Mouse (Mus musculus): Measurements from ENCODE around the gene Lta. TPM values are rescaled to one million over a fixed set of nuclear protein-coding genes. Genes with fewer than 3 reads are reported as not detected.

Lta gene
- polyA plus RNA-seq, 1 experiment from 2014 or later: 0.06 TPM

DNA sequence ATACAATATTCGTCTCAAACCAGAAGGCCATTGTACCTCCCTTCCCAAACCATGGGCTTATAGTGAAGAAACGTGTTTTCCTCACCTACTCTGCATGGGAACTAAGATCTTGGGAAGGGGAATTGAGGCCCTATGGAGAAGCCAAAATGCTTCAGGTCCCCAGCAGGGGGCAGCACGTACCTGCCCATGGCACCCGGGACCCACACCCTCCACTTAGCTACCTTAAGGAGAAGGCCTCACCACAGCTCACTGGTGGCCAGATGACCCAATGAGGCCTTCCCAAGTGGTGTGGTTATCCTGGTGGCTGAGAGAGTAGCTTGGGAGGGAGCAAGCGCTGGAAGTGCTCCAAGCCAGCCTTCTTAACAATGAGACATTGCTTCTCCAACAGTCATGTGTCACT lies 26.6 kb downstream of the Lta start:
- no peaks in the 10 kb centered on the region for H3K27me3 ChIP-seq
- no peaks in the 10 kb centered on the region for H3K36me3 ChIP-seq (replicated peaks)
- H3K9me3 ChIP-seq (replicated peaks): no peaks in the 10 kb centered on the region
- 4% methylated on average over 5 of the region's 5 CpGs for WGBS (ENCODE audit: insufficient replicate concordance)
- no peak overlapping the region for H3K27ac ChIP-seq (replicated peaks)
- no peak overlapping the region for H3K4me2 ChIP-seq
- H3K4me3 ChIP-seq (replicated peaks): no peak overlapping the region
- peak; percentile 54; the same call in 1 of the 2 replicates for ATAC-seq (ENCODE audit: insufficient read depth)
- H3K9ac ChIP-seq: no peak overlapping the region
- H3K4me1 ChIP-seq (replicated peaks): no peaks in the 10 kb centered on the region; the same call in 1 of the 2 replicates

DNA sequence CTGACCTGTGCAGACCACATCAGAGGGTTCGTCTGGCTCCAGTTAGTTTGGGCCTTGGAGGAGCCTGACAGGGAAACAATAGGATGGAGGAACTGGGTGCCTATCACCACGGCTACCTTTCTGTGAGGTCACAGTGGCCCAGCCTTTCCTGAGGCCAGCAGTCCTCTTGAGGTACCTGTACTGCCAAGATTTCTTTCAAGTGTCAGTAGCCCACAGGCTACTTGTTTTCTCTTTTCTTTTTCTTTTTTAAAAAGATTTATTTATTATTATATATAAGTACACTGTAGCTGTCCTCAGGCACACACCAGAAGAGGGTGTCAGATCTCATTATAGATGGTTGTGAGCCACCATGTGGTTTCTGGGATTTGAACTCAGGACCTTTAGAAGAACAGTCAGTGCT lies 29.2 kb downstream of the Lta start, which contains the start of gene Aif1:
Gene Aif1, minus strand, starts transcription at position 101 of the 400 bp plus-strand sequence.
- Histone ChIP-seq H3K36me3 (replicated peaks) (no peaks in the 10 kb centered on the region), H3K9me3 (replicated peaks) (no peaks in the 10 kb centered on the region), H3K4me2 (no peak within 1 kb of the TSS), H3K27me3 (no peaks in the 10 kb centered on the region), H3K4me3 (replicated peaks) (no peak within 1 kb of the TSS), H3K27ac (replicated peaks) (no peak within 1 kb of the TSS), H3K9ac (no peak within 1 kb of the TSS), H3K4me1 (replicated peaks) (no peaks in the 10 kb centered on the region; the same call in 1 of the 2 replicates)
- 39% methylated on average over 2 of the region's 2 CpGs for WGBS (ENCODE audit: insufficient replicate concordance)
- no peak for ATAC-seq (ENCODE audit: insufficient read depth)

DNA sequence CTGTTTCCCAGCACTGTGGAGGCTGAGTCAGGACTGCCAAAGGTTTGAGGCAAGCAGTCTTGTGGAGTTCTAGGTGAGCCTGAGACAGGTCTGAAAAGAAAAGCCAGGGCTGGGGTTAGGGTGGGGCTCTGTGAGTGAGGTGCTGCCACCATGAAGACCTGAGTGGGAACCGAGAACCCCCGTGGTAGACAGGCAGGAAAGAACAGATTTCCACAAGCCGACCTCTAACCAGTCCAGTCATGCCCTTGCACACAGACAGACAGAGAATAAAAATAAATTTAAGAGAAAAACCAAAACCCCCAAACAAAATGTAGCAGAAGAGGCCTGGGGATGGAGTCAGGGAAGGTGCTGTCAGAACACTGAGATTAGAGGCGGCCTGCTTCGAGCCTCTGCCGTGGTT lies 29.8 kb downstream of the Lta start:
- Histone ChIP-seq H3K36me3 (replicated peaks) (no peaks in the 10 kb centered on the region), H3K4me3 (replicated peaks) (no peak overlapping the region), H3K4me1 (replicated peaks) (no peaks in the 10 kb centered on the region; the same call in 1 of the 2 replicates), H3K9me3 (replicated peaks) (no peaks in the 10 kb centered on the region), H3K9ac (no peak overlapping the region), H3K4me2 (no peak overlapping the region), H3K27ac (replicated peaks) (no peak overlapping the region), H3K27me3 (no peaks in the 10 kb centered on the region)
- WGBS (ENCODE audit: insufficient replicate concordance): 65% methylated on average over 6 of the region's 6 CpGs
- ATAC-seq (ENCODE audit: insufficient read depth): no peak

DNA sequence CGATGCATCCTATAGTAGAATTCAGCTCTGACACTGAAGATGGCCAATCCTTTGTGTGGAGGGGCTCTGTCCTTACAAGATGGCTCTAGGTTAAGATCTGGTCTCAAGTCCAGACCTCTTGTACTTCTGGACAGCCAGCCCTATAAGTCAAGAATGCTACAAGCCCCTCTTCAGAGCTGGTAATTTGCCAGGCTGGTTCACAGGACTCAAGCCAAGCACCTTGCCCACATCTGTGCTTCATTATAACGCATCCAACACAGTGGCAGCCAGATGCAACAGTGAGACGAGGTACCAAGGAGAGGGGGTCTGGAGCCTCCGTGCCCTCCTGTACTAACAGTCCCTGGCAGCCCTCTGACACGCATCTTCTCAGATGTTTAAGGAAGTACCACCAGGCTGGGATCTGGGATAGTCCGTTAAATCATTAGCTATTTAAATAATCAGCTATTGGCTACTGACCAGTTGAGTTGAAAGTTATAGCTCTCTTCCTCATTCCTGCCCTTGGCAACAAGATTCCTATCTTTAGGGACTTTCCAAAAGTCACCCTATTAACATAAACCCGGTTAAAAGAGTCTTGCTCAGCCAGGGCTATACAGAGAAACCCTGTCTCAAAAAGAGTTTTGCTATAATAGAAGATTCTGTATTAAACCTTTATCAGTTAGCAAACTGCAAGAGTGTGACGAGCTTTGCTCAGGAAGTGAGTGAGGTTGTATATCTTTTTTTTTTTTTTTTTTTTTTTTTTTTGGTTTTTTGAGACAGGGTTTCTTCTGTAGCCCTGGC lies 30.8 kb downstream of the Lta start:
- ATAC-seq (ENCODE audit: insufficient read depth): no peak
- Histone ChIP-seq H3K27ac (replicated peaks) (no peak overlapping the region), H3K36me3 (replicated peaks) (no peaks in the 10 kb centered on the region), H3K9me3 (replicated peaks) (no peaks in the 10 kb centered on the region), H3K9ac (no peak overlapping the region), H3K4me1 (replicated peaks) (no peaks in the 10 kb centered on the region; the same call in 1 of the 2 replicates), H3K4me2 (no peak overlapping the region), H3K4me3 (replicated peaks) (no peak overlapping the region), H3K27me3 (no peaks in the 10 kb centered on the region)
- WGBS (ENCODE audit: insufficient replicate concordance): 50% methylated on average over 8 of the region's 8 CpGs

DNA sequence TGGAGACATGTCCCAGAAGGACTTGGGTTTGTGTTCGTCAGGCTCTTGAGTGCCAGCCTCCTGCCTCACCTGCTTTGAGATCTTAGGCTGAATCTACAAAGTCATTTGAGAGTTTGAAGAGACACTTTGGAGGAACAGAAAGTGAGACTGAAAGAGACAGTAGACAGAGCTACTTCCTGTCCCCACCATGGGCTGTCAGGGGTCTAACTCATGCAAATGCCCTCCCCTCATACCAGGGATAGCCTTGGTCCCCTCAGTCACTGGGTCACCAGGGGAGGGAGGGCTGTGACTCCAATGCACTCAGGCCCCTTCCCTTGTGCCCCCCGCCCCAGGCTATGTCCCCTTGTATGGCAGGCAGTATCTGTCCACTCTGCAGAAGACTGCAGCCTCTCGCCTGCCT lies 31.8 kb downstream of the Lta start:
- no peak for ATAC-seq (ENCODE audit: insufficient read depth)
- Histone ChIP-seq H3K36me3 (replicated peaks) (no peaks in the 10 kb centered on the region), H3K9me3 (replicated peaks) (no peaks in the 10 kb centered on the region), H3K4me2 (no peak overlapping the region), H3K4me3 (replicated peaks) (no peak overlapping the region), H3K9ac (no peak overlapping the region), H3K27ac (replicated peaks) (no peak overlapping the region), H3K27me3 (no peaks in the 10 kb centered on the region), H3K4me1 (replicated peaks) (no peaks in the 10 kb centered on the region; the same call in 1 of the 2 replicates)
- WGBS (ENCODE audit: insufficient replicate concordance): 45% methylated on average over 3 of the region's 3 CpGs

DNA sequence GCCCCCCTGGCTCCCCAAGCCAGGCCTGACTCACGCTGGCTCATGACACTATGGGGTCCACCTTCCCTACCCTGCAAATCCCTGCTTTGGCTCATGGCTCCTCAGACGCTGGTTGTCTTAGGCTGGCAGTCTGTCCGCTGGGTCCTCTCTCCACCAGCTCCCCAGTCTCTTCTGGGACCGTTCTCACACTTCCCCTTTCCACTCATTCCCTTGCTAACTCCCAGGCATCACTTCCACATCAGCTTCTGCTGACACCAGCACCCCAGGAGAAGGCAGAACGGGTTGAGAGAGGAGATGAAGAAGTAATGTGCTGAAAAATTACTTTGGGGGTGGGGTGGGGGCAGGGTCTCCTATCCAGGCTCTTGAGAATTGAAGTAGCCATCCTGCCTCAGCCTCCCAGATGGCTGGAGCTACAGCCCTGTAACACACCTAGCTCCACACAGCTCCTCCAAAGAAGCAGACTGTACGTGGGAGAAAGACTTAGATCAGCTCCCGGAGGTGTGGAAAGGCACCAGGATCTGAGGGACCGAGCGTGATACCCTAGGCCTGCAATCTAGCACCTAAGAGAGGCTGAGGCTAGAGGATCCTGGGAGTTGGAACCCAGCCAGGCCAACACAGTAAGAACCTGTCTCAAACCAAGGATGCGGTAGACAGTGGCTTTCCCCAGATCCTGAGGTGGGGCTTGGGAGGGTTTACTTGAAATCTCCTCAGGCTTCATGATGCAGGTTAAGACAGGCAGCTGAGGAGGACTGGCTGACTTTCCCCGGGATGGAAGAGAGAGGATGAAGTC lies 32.5 kb downstream of the Lta start:
- no peak for ATAC-seq (ENCODE audit: insufficient read depth)
- no peaks in the 10 kb centered on the region for H3K9me3 ChIP-seq (replicated peaks)
- no peak overlapping the region for H3K4me2 ChIP-seq
- no peak overlapping the region for H3K27ac ChIP-seq (replicated peaks)
- H3K36me3 ChIP-seq (replicated peaks): no peaks in the 10 kb centered on the region
- 56% methylated on average over 11 of the region's 11 CpGs for WGBS (ENCODE audit: insufficient replicate concordance)
- H3K4me1 ChIP-seq (replicated peaks): no peaks in the 10 kb centered on the region; the same call in 1 of the 2 replicates
- H3K4me3 ChIP-seq (replicated peaks): 0 out of 2 replicates have a peak overlapping the region, but pooled peaks have one; percentile 7
- H3K9ac ChIP-seq: no peak overlapping the region
- H3K27me3 ChIP-seq: no peaks in the 10 kb centered on the region

DNA sequence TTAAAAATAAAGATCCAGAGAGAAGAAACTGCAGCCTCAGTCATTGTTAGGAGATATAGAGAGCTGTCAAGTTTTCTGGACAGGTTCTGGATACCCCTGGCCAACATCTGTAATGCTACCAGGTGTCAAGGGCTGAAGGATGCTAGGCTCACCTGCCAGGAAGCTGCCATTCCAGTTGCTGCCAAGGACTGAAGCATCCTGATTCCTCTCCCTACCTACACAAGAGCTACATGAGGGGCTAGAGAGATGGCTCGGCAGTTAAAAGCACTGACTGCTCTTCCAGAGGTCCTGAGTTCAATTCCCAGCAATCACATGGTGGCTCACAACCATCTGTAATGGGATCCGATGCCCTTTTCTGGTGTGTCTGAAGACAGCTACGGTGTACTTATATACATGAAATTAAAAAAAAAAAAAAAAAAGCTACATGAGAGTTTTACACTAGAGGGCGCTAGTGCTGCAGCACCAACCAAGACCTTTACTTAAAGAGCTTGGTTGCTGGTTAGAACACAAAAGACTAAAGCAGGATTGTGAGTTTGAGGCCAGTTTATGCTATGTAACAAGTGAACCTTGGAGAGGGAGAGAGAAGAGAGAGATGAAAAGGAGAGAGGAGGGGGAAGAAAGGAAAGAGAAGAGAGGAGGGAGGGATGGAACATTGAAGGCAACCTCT lies 36.5 kb downstream of the Lta start:
- no peak for ATAC-seq (ENCODE audit: insufficient read depth)
- Histone ChIP-seq H3K4me3 (replicated peaks) (no peak overlapping the region), H3K9ac (no peak overlapping the region), H3K9me3 (replicated peaks) (no peaks in the 10 kb centered on the region), H3K27ac (replicated peaks) (no peak overlapping the region), H3K4me1 (replicated peaks) (peaks cover 15% of the 10 kb centered on the region), H3K4me2 (no peak overlapping the region), H3K36me3 (replicated peaks) (no peaks in the 10 kb centered on the region), H3K27me3 (no peaks in the 10 kb centered on the region)
- 15% methylated on average over 4 of the region's 4 CpGs for WGBS (ENCODE audit: insufficient replicate concordance)

DNA sequence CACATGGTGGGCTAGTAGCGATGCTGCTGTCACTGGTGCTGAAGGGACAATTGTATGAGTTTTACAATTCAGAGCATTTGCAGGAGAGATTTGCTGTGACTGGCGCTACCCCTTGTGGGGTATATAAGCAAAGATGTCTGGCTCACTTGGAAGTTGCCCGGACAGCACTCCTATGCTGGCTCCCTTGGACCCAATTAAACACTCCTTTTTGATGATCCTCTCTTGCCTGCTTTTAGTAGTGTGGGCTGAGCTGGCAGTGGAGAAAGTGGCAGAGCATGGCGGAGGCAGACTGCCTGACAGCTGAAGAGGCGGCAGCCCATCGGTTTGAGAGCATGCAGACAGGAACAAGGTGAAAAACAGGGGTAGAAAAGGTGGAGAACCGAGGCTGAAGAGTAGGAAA lies 37.4 kb downstream of the Lta start:
- ATAC-seq (ENCODE audit: insufficient read depth): no peak
- peaks cover 23% of the 10 kb centered on the region for H3K4me1 ChIP-seq (replicated peaks)
- H3K27me3 ChIP-seq: no peaks in the 10 kb centered on the region
- no peaks in the 10 kb centered on the region for H3K9me3 ChIP-seq (replicated peaks)
- no peak overlapping the region for H3K27ac ChIP-seq (replicated peaks)
- H3K36me3 ChIP-seq (replicated peaks): peaks cover 1% of the 10 kb centered on the region; the same call in 1 of the 2 replicates
- no peak overlapping the region for H3K4me2 ChIP-seq
- H3K9ac ChIP-seq: no peak overlapping the region
- H3K4me3 ChIP-seq (replicated peaks): no peak overlapping the region
- 68% methylated on average over 7 of the region's 7 CpGs for WGBS (ENCODE audit: insufficient replicate concordance)

DNA sequence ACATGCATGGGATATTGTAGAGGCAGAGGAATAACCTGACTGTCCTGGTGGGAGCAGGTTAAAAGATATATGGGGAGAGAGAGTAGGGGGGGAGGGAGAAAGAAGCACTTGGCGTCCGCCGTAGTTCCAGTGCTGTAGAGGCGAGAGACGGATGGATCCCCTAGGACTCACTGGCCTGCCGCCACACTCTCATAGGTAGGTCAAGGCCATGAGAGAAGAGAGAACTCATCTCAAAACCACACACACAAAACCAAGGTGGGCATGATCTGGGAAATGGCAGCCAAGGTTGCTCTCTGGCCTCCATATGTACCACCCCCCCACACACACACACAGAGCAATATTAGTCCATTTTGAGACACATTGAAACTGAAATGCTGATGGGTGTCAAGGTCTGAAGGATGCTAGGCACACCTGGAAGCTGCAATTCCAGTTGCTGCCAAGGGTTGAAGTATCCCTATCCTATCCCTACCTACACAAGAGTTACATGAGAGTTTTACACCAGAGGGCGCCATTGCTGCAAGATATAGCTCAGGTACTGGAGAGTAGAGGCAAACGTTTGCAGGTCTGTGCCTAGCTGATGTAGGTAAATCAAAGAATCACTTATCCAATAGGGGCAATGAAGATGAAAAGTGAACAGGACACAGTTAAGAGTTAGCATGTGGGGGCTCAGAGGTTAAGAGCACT lies 38.7 kb downstream of the Lta start:
- WGBS (ENCODE audit: insufficient replicate concordance): 65% methylated on average over 8 of the region's 8 CpGs
- no peak overlapping the region for H3K4me3 ChIP-seq (replicated peaks)

DNA sequence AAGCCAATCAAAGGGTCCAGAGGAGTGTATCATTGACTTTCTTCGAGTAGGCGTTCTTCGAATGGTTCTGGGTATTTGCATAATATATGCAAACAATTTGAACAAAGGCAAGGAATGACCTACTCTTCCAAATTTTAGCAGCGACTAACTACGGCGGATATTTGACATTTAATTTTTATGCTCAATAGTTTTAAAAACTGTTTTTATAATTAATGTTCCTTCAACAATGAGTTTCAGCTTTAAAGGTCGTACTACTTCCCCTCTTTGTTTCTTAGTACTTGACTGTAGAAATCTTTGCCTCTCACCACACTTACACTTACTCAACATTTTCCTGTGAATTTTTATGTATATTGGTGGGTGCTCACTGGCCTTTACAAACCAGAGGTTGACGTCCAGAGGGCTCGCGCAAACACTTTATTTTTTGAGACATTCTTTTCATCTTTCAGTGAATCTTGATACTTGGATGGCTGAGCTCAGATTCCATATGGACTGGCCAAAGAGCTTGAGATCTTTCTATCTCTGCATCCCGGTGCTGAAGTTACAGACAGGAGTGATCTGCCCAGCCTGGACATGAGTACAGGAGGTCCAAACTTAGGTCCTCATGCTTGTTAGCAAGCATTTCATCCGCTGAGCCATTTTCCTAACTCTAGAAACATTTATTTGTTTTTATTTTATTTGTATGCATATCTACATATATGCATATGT lies 39.5 kb downstream of the Lta start:
- H3K4me3 ChIP-seq (replicated peaks): peak overlapping the region; percentile 100
- ATAC-seq (ENCODE audit: insufficient read depth): peak; percentile 80
- WGBS (ENCODE audit: insufficient replicate concordance): 27% methylated on average over 12 of the region's 12 CpGs

More for the DNA sequence above, 38.7 kb downstream of the Lta start:
- Histone ChIP-seq H3K27ac (replicated peaks) (no peak overlapping the region), H3K4me1 (replicated peaks) (peaks cover 36% of the 10 kb centered on the region), H3K4me2 (peak overlapping the region; percentile 79), H3K9ac (no peak overlapping the region), H3K36me3 (replicated peaks) (peaks cover 14% of the 10 kb centered on the region), H3K27me3 (no peaks in the 10 kb centered on the region), H3K9me3 (replicated peaks) (no peaks in the 10 kb centered on the region)
- ATAC-seq (ENCODE audit: insufficient read depth): no peak

More for the DNA sequence above, 39.5 kb downstream of the Lta start:
- Histone ChIP-seq H3K9me3 (replicated peaks) (no peaks in the 10 kb centered on the region), H3K4me2 (peak overlapping the region; percentile 79), H3K4me1 (replicated peaks) (peaks cover 38% of the 10 kb centered on the region), H3K9ac (peak overlapping the region; percentile 9; the same call in 1 of the 2 replicates), H3K36me3 (replicated peaks) (peaks cover 23% of the 10 kb centered on the region), H3K27ac (replicated peaks) (peak overlapping the region; percentile 95), H3K27me3 (no peaks in the 10 kb centered on the region)
